Mouse (Mus musculus) activated CD4-positive, CD25-positive, alpha-beta regulatory T cell, adult 9 weeks (primary cell): ENCODE measurements around the gene Plekhn1. TPM values are rescaled to one million over a fixed set of nuclear protein-coding genes. Genes with fewer than 3 reads are reported as not detected.

ENCODE experiments used
- polyA plus RNA-seq: library from polyadenylated mRNA; unstranded; fragments of 100-300 nt; shearing (Covaris generic); gene quantifications from one replicate; pipeline ENCODE4 v1.2.1, GENCODE M21; 2017

Gene Plekhn1
- polyA plus RNA-seq, result 7.4 TPM

GRCm38 (mm10) chr4:156234701-156235213 lies at the start of gene Plekhn1:
Gene Plekhn1, minus strand, starts transcription at chr4:156234857.

GRCm38 (mm10) chr4:156255078-156255839 lies 20.6 kb upstream of the Plekhn1 start, which contains the start of gene Samd11:
Gene Samd11, minus strand, starts transcription at chr4:156255657.

GRCm38 (mm10) chr4:156235808-156236533 lies 1.3 kb upstream of the Plekhn1 start, which contains the start of gene Noc2l:
Gene Noc2l, plus strand, starts transcription at chr4:156236010.

GRCm38 (mm10) chr4:156215649-156216048 lies 19.0 kb downstream of the Plekhn1 start, which contains the start of gene Perm1:
Gene Perm1, plus strand, starts transcription at chr4:156215868.

GRCm38 (mm10) chr4:156203001-156203412 lies 31.6 kb downstream of the Plekhn1 start, which contains the start of gene AW011738:
Gene AW011738, plus strand, starts transcription at chr4:156203304.

GRCm38 (mm10) chr4:156200623-156201475 lies 33.8 kb downstream of the Plekhn1 start, which contains the start of gene Isg15:
Gene Isg15, minus strand, starts transcription at chr4:156200818.

GRCm38 (mm10) chr4:156197131-156197828 lies 37.4 kb downstream of the Plekhn1 start, which contains the start of gene Agrn:
Gene Agrn, minus strand, starts transcription at chr4:156197488.

Other genes starting within 250 kb of the Plekhn1 start
- 1.3 TPM for gene B3galt6, start 242.2 kb downstream of the Plekhn1 start, polyA plus RNA-seq
- 591 TPM for gene Sdf4, start 242.0 kb downstream of the Plekhn1 start, polyA plus RNA-seq
- 998 TPM for gene Tnfrsf4, start 221.0 kb downstream of the Plekhn1 start, polyA plus RNA-seq
- 855 TPM for gene Tnfrsf18, start 208.7 kb downstream of the Plekhn1 start, polyA plus RNA-seq
- 0.20 TPM for gene Ttll10, start 175.4 kb downstream of the Plekhn1 start, polyA plus RNA-seq
- 43.2 TPM for gene 9430015G10Rik, start 124.9 kb downstream of the Plekhn1 start, polyA plus RNA-seq
- gene Rnf223, start 104.3 kb downstream of the Plekhn1 start, polyA plus RNA-seq, result 0.18 TPM
- 1.1 TPM for gene Agrn, start 37.4 kb downstream of the Plekhn1 start, polyA plus RNA-seq
- gene Isg15, start 34.0 kb downstream of the Plekhn1 start, polyA plus RNA-seq, result 58.5 TPM
- gene AW011738, start 31.6 kb downstream of the Plekhn1 start, polyA plus RNA-seq, result 23.6 TPM
- gene Perm1, start 19.0 kb downstream of the Plekhn1 start, polyA plus RNA-seq, result 2.1 TPM
- gene Noc2l, start 1.2 kb upstream of the Plekhn1 start, polyA plus RNA-seq, result 15.7 TPM
- 5.2 TPM for gene Samd11, start 20.8 kb upstream of the Plekhn1 start, polyA plus RNA-seq
- gene Vmn2r-ps159, start 96.2 kb upstream of the Plekhn1 start, polyA plus RNA-seq, result not detected